Mouse (Mus musculus) midbrain, embryonic 15.5 days (tissue): ENCODE measurements at regions not wholly inside any gene's neighbourhood (a gene's known extent, or its start where the extent isn't known, plus 50 kb on each side); places are given as distances from the start of the nearest gene placed in this dataset. TPM values are rescaled to one million over a fixed set of nuclear protein-coding genes. Genes with fewer than 3 reads are reported as not detected.

Experiments used
- ATAC-seq: fragments of 200-750 bp; cut with Nextera tagmentation; replicated peaks from 2 replicates; pipeline ENCODE4 v1.8.0; 2017; ENCODE audit warnings: moderate TSS enrichment
- H3K27ac ChIP-seq: fragments of 300-500 bp; sonication (generic); 2 replicates; pipeline ENCODE4 v1.5.1; 2015; ENCODE audit warnings: mild to moderate bottlenecking, inconsistent platforms
- H3K27me3 ChIP-seq: fragments of 300-500 bp; sonication (generic); replicated peaks from 2 replicates; pipeline ENCODE4 v1.6.1; 2015; ENCODE audit warnings: inconsistent platforms
- H3K36me3 ChIP-seq: fragments of 300-500 bp; sonication (generic); replicated peaks from 2 replicates; pipeline ENCODE4 v1.6.1; 2015; ENCODE audit warnings: inconsistent platforms
- H3K4me1 ChIP-seq: fragments of 300-500 bp; sonication (generic); 2 replicates; pipeline ENCODE4 v1.6.1; 2015; ENCODE audit warnings: inconsistent platforms
- H3K4me2 ChIP-seq: fragments of 300-500 bp; sonication (generic); 2 replicates; pipeline ENCODE4 v1.6.1; 2015; ENCODE audit warnings: inconsistent platforms, mild to moderate bottlenecking, moderate library complexity
- H3K4me3 ChIP-seq: fragments of 300-500 bp; sonication (generic); 2 replicates; pipeline ENCODE4 v1.5.1; 2015; ENCODE audit warnings: mild to moderate bottlenecking, inconsistent platforms
- H3K9ac ChIP-seq: fragments of 300-500 bp; sonication (generic); 2 replicates; pipeline ENCODE4 v1.6.1; 2015; ENCODE audit warnings: mild to moderate bottlenecking, inconsistent platforms
- H3K9me3 ChIP-seq: fragments of 300-500 bp; sonication (generic); 2 replicates; pipeline ENCODE4 v1.6.1; 2016; ENCODE audit warnings: inconsistent platforms
- WGBS: fragments of 180-500 bp; shearing (Covaris S2); methylation state at CpG from one replicate; pipeline ENCODE4 v1.1.7; 2015; ENCODE audit warnings: mixed read lengths; 5-methylcytosine and 5-hydroxymethylcytosine counted together
- microRNA-seq: library from miRNA; unstranded; fragments of <30 nt; microRNA quantifications from one replicate; pipeline ENCODE4, GENCODE M21; 2016

DNA sequence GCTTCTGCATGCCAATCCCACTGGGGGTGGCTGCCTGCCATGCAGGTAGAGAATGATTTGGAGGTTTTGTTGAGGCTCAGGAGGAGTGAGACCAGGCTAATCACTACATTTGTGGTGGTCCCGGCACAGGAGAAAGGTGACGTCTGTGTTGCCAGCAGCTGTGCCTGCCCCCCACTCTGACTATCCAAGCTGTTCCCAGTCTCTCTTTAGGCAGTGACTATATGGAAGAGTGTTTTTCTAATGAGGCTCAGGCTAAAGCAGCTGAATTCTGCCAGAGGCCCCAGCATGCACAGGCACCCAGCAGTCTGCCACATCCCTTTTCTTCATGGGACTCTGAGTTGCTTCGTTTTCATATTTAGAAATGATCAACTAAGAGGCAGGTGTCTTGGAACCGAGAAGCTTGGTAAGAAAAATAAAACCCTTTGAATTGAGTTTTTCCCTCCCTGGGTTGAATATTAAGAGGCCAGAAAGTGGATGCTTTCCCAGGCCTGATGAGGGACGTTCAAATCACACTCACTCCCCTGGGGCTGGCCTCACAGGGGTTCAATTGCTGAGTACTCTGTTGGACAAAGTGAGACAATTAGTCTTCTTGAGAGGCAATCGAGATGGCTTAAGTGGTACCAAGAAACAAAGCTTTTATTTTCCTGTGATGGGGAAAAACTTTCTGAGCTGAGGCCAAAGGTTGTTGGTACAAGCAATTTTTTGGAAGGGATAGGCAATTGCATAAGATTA, 82.5 kb upstream of the Dab1 start:
- 36% methylated on average over 6 of the region's 6 CpGs for WGBS
- H3K27ac ChIP-seq: no peak overlapping the region
- no peaks in the 10 kb centered on the region for H3K36me3 ChIP-seq

GRCm38 (mm10) chr4:103540960-103541359, 78.2 kb upstream of the Dab1 start:
- no peaks in the 10 kb centered on the region for H3K27me3 ChIP-seq
- ATAC-seq: no peak
- H3K4me3 ChIP-seq: no peak overlapping the region
- 74% methylated on average over 3 of the region's 3 CpGs for WGBS
- H3K4me1 ChIP-seq: no peaks in the 10 kb centered on the region
- H3K36me3 ChIP-seq: no peaks in the 10 kb centered on the region
- H3K9ac ChIP-seq: no peak overlapping the region
- no peak overlapping the region for H3K4me2 ChIP-seq
- no peaks in the 10 kb centered on the region for H3K9me3 ChIP-seq
- H3K27ac ChIP-seq: no peak overlapping the region

More for the DNA sequence above, 82.5 kb upstream of the Dab1 start:
- H3K4me2 ChIP-seq: no peak overlapping the region
- H3K4me3 ChIP-seq: no peak overlapping the region
- H3K9me3 ChIP-seq: no peaks in the 10 kb centered on the region
- no peaks in the 10 kb centered on the region for H3K4me1 ChIP-seq
- H3K27me3 ChIP-seq: no peaks in the 10 kb centered on the region
- no peak for ATAC-seq
- H3K9ac ChIP-seq: no peak overlapping the region

- no peaks in the 10 kb centered on the region for H3K36me3 ChIP-seq
- no peak overlapping the region for H3K27ac ChIP-seq
- no peak overlapping the region for H3K9ac ChIP-seq
- no peaks in the 10 kb centered on the region for H3K4me1 ChIP-seq
- no peaks in the 10 kb centered on the region for H3K9me3 ChIP-seq
- ATAC-seq: no peak
- H3K4me3 ChIP-seq: no peak overlapping the region
- H3K4me2 ChIP-seq: no peak overlapping the region
- no peaks in the 10 kb centered on the region for H3K27me3 ChIP-seq
Measured at GRCm38 (mm10) chr4:103547297-103547696, 71.9 kb upstream of the Dab1 start.

GRCm38 (mm10) chr4:103552476-103552875, 66.7 kb upstream of the Dab1 start:
- WGBS: 79% methylated on average over 3 of the region's 3 CpGs
- ATAC-seq: no peak

GRCm38 (mm10) chr4:103553188-103553587, 66.0 kb upstream of the Dab1 start:
- no peaks in the 10 kb centered on the region for H3K27me3 ChIP-seq
- no peak overlapping the region for H3K4me3 ChIP-seq
- no peaks in the 10 kb centered on the region for H3K36me3 ChIP-seq
- WGBS: 63% methylated on average over 4 of the region's 4 CpGs
- no peak overlapping the region for H3K27ac ChIP-seq
- H3K4me1 ChIP-seq: no peaks in the 10 kb centered on the region
- H3K9ac ChIP-seq: no peak overlapping the region
- no peak overlapping the region for H3K4me2 ChIP-seq
- H3K9me3 ChIP-seq: no peaks in the 10 kb centered on the region
- ATAC-seq: no peak

More at GRCm38 (mm10) chr4:103552476-103552875, 66.7 kb upstream of the Dab1 start:
- Histone ChIP-seq H3K9ac (no peak overlapping the region), H3K4me1 (no peaks in the 10 kb centered on the region), H3K9me3 (no peaks in the 10 kb centered on the region), H3K4me2 (no peak overlapping the region), H3K27me3 (no peaks in the 10 kb centered on the region), H3K36me3 (no peaks in the 10 kb centered on the region), H3K27ac (no peak overlapping the region), H3K4me3 (no peak overlapping the region)

DNA sequence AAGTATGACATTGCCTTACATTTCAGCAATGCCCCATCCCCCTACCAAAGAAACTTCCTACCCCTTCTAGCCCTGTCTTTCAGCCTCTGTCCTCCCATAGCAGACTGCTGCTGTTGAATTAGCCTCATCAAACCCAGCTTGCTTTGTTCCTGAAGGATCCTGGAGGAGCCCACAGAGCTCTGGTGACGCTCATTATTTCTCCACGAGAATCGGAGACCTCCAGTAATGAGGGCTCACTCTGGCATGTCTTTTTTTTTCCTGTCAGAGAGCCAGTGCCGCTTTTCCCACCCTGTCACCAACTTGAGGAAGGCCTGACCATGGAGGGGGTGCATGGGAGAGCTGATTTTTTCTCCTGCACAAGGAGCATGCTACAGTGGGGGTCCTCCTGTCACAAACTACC, 64.6 kb upstream of the Dab1 start:
- Histone ChIP-seq H3K9me3 (no peaks in the 10 kb centered on the region), H3K9ac (no peak overlapping the region), H3K27ac (no peak overlapping the region), H3K27me3 (no peaks in the 10 kb centered on the region), H3K4me3 (no peak overlapping the region), H3K4me1 (no peaks in the 10 kb centered on the region), H3K36me3 (no peaks in the 10 kb centered on the region), H3K4me2 (no peak overlapping the region)
- WGBS: 57% methylated on average over 4 of the region's 4 CpGs
- no peak for ATAC-seq

Small RNA genes in the stretch of these regions (microRNA-seq; reads per million reads assigned to microRNA genes)
- not detected for gene Gm23064
